Mouse (Mus musculus): Measurements from ENCODE around the gene Anapc5. TPM values are rescaled to one million over a fixed set of nuclear protein-coding genes. Genes with fewer than 3 reads are reported as not detected.
A peak's percentile ranks its signal among the peaks of the same experiment; 100 is the strongest.

The Anapc5 gene
- polyA plus RNA-seq, 1 experiment = 420 TPM

DNA sequence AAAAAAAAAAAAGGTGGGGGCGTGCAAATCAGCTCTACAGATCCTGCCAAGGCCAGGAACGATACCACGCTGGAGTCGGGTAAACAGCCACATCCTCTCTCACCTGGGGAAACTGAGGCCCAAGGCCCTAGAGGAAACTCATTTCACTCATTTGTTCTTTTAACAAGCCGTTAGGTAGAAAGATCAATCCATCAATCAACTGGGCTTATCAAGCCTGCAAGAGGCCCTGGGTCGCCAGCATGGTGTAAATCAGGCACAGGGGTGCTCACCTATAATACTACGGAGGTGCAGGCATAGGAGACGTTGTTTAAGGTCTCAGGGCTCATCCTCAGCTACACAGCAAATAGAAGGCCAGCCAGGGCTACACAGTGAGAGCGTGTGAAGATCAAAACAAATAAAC lies 49.7 kb downstream of the Anapc5 start:
- no peak overlapping the region for H3K27ac ChIP-seq (ENCODE audit: insufficient read depth, low read length)
- no peak overlapping the region for H3K4me3 ChIP-seq (ENCODE audit: insufficient read depth, low read length)
- peaks cover 8% of the 10 kb centered on the region; the same call in 1 of the 2 replicates for H3K4me1 ChIP-seq (ENCODE audit: control insufficient read depth, insufficient read depth, low read length)
- TF ChIP-seq CTCF (IDR thresholded peaks at IDR 0.05; ENCODE audit: extremely low read depth, insufficient read depth, low read length) (no peak), POLR2A (IDR thresholded peaks at IDR 0.05; ENCODE audit: extremely low read depth, insufficient read depth, low read length) (no peak)

DNA sequence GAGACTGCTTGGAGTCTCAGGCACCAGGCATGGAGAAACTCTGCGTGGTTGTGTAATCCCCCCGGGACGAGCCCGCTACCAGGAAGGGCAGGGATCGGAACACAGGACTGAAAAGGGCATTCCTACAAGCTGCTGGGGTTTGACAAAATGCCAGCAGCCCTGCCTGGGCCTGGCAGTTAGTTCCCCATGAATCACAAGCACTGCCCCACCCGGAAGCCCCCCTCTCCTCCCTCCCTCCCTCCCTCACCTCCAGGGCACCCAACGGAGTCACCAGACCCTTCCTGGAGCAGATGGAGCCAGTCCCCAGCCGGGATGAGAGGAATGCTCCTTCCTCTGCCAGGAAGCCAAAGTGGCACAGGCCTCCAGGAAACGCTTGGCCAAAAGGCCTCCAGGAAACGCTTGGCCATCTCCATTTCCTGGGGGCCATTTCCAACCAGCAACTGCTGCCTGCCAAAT lies 50.3 kb downstream of the Anapc5 start:
- no peak for TF ChIP-seq CTCF (IDR thresholded peaks at IDR 0.05; ENCODE audit: extremely low read depth, insufficient read depth, low read length)
- TF ChIP-seq POLR2A (IDR thresholded peaks at IDR 0.05; ENCODE audit: extremely low read depth, insufficient read depth, low read length) = no peak
- H3K4me1 ChIP-seq (ENCODE audit: control insufficient read depth, insufficient read depth, low read length) = peaks cover 8% of the 10 kb centered on the region; the same call in 1 of the 2 replicates
- H3K27ac ChIP-seq (ENCODE audit: insufficient read depth, low read length) = peak overlapping the region; percentile 15; the same call in 1 of the 2 replicates
- H3K4me3 ChIP-seq (ENCODE audit: insufficient read depth, low read length) = no peak overlapping the region

DNA sequence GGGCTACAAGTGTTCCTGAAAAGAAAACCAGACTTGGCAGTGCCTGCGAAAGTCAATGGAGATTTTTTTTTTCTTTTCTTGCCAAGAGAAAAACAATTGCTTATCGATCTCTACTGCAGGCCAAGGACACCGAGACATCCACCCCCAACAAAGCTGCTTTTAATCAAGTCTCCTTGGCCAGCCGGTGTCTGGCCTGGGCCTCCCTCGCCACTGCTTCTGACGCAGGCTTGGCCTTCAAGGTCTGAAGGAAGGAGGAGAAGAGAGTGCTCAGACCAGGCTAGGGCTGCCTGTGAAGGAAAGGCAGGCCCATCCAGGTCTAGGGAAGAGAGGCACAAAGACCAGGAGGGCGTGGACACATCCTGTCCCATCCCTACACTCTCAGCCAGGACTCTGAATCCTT lies 50.8 kb downstream of the Anapc5 start:
- peak overlapping the region; percentile 15; the same call in 1 of the 2 replicates for H3K27ac ChIP-seq (ENCODE audit: insufficient read depth, low read length)
- peaks cover 8% of the 10 kb centered on the region; the same call in 1 of the 2 replicates for H3K4me1 ChIP-seq (ENCODE audit: control insufficient read depth, insufficient read depth, low read length)
- TF ChIP-seq POLR2A (IDR thresholded peaks at IDR 0.05; ENCODE audit: extremely low read depth, insufficient read depth, low read length) = no peak
- no peak for TF ChIP-seq CTCF (IDR thresholded peaks at IDR 0.05; ENCODE audit: extremely low read depth, insufficient read depth, low read length)
- H3K4me3 ChIP-seq (ENCODE audit: insufficient read depth, low read length) = no peak overlapping the region

DNA sequence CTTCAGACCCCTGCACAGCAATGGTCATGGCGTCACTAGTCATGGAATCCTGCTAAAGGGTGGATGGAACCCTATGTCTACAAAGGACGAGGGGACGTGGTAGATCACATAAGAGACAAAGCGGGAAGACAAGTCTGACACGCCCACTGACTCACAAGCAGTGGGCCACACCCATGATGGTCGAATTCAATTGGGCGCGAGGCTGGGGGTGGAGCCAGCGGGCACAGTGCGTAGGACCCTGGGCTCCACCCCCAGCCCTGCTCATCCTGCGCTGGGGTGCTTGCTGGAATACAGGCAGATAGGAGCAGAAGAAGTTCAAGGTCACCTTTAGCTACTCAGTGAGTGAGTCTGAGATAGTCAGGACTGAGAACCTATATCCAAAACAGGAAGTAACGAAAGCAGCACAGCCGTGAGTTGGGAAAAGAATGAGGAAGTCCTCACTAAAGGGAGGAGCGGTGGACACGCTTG lies 52.0 kb downstream of the Anapc5 start:
- Histone ChIP-seq H3K4me1 (ENCODE audit: control insufficient read depth, insufficient read depth, low read length) (peaks cover 8% of the 10 kb centered on the region; the same call in 1 of the 2 replicates), H3K4me3 (ENCODE audit: insufficient read depth, low read length) (no peak overlapping the region), H3K27ac (ENCODE audit: insufficient read depth, low read length) (no peak overlapping the region)
- TF ChIP-seq CTCF (IDR thresholded peaks at IDR 0.05; ENCODE audit: extremely low read depth, insufficient read depth, low read length) (no peak), POLR2A (IDR thresholded peaks at IDR 0.05; ENCODE audit: extremely low read depth, insufficient read depth, low read length) (no peak)

DNA sequence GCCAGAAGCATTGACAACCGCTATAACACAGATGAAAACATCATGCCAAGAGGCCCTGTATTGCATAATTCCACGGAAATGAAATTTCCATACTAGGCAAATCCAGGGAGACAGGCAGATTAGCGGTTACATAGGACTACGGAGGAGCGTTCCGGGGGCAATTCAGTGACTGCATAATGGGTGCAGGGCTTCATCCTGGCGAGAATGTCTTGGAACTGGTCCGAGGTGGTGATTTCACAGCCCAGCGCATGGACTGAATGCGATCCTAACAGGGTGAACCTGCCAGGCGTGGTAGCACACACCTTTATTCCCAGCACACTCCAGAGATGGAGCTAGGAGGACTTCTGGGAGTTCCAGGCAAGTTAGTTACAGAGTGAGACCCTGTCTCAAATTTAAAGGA lies 53.9 kb downstream of the Anapc5 start:
- H3K4me1 ChIP-seq (ENCODE audit: control insufficient read depth, insufficient read depth, low read length) = peaks cover 6% of the 10 kb centered on the region; the same call in 1 of the 2 replicates
- no peak for TF ChIP-seq CTCF (IDR thresholded peaks at IDR 0.05; ENCODE audit: extremely low read depth, insufficient read depth, low read length)
- no peak for TF ChIP-seq POLR2A (IDR thresholded peaks at IDR 0.05; ENCODE audit: extremely low read depth, insufficient read depth, low read length)
- no peak overlapping the region for H3K4me3 ChIP-seq (ENCODE audit: insufficient read depth, low read length)
- H3K27ac ChIP-seq (ENCODE audit: insufficient read depth, low read length) = no peak overlapping the region

DNA sequence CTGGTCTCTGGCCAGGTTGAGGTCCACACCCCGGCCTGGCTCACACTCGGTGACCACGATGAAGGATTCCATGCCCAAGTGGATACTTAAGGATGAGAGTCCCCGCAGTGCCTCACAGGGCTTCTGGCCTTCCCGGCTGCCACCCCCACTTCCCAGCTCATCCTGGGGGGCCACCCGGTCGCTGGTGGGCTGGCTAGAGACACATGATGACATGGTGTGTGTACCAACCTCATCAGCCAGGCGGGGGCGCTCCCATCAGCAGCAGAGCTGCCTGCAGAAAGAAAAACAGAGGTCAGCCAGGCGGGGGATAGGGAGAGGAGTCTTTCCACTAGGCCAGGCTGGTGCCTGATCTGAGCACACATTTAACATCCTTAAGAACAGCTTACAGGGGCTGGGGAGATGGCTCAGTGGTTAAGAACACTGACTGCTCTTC lies 57.1 kb downstream of the Anapc5 start:
- Histone ChIP-seq H3K4me1 (ENCODE audit: control insufficient read depth, insufficient read depth, low read length) (no peaks in the 10 kb centered on the region), H3K4me3 (ENCODE audit: insufficient read depth, low read length) (no peak overlapping the region), H3K27ac (ENCODE audit: insufficient read depth, low read length) (no peak overlapping the region)
- no peak for TF ChIP-seq POLR2A (IDR thresholded peaks at IDR 0.05; ENCODE audit: extremely low read depth, insufficient read depth, low read length)
- peak; percentile 26; the same call in 1 of the 2 replicates for TF ChIP-seq CTCF (IDR thresholded peaks at IDR 0.05; ENCODE audit: extremely low read depth, insufficient read depth, low read length)

DNA sequence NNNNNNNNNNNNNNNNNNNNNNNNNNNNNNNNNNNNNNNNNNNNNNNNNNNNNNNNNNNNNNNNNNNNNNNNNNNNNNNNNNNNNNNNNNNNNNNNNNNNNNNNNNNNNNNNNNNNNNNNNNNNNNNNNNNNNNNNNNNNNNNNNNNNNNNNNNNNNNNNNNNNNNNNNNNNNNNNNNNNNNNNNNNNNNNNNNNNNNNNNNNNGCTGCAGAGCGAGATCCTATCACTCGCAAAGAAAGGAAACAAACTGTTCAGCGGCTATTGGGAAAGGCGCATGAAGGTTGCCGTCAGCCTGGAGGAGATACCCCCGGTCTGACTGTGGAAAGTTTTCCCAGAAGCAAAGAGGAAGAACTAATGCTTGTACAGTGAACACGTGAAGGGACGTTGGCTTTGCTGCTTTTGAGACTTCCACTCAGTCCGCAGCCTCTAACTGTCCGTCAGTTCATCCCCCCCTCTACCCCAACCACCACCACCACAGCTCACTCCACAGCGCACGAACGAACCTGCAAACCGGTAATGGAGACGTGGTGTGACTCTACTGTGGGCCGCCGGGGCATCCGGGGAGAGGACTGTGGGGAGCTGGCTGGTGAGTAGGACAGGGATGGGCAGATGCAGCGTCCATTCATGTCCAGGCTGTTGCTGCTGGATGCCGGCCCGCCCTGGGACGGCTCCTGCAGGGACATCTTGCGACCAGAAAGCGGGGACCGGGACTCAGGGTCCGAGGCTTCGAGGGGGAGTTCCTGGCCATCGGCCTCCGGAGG lies 57.7 kb downstream of the Anapc5 start:
- Histone ChIP-seq H3K4me3 (ENCODE audit: insufficient read depth, low read length) (no peak overlapping the region), H3K27ac (ENCODE audit: insufficient read depth, low read length) (no peak overlapping the region), H3K4me1 (ENCODE audit: control insufficient read depth, insufficient read depth, low read length) (no peaks in the 10 kb centered on the region)
- TF ChIP-seq CTCF (IDR thresholded peaks at IDR 0.05; ENCODE audit: extremely low read depth, insufficient read depth, low read length) (no peak), POLR2A (IDR thresholded peaks at IDR 0.05; ENCODE audit: extremely low read depth, insufficient read depth, low read length) (no peak)

DNA sequence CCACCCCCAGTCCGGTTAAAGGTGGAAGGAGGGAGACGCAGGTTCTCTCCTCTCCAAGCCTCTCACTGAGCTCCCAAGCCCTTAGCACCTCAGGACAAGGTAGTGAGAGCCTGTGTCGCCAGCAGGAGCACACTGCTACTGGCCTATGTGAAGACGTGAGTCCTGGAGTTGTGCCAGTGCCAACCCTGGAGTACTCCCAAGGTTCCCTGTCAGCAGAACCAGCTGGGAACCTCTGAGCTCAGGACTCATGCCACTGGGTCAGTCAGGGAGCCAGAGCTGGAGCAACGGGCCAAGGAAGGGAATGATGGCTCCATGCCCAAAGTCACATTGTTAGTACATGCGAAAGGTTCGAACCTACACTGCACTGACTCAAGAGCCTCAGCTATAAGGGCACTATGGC lies 64.5 kb downstream of the Anapc5 start:
- Histone ChIP-seq H3K4me3 (ENCODE audit: insufficient read depth, low read length) (no peak overlapping the region), H3K4me1 (ENCODE audit: control insufficient read depth, insufficient read depth, low read length) (no peaks in the 10 kb centered on the region), H3K27ac (ENCODE audit: insufficient read depth, low read length) (no peak overlapping the region)
- no peak for TF ChIP-seq CTCF (IDR thresholded peaks at IDR 0.05; ENCODE audit: extremely low read depth, insufficient read depth, low read length)
- no peak for TF ChIP-seq POLR2A (IDR thresholded peaks at IDR 0.05; ENCODE audit: extremely low read depth, insufficient read depth, low read length)

DNA sequence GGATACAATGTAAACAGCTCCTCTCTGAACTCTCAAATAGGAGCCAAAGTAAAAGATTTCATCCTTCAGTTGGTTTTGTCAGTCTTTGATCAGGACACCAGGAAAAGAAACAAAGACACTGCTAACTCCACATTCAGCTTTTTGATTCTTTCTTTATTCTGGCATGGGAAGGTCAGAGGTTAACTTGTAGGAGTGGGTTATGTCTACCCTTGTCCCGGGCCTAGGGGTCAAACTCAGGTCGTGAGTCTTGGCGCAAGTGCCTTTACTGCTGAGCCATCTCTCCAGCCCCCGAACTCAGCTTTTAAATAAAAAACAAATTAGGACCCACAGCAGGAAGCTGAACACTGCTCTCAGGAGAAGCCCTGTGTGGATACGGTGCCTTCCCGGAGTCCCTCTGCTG lies 65.0 kb downstream of the Anapc5 start:
- TF ChIP-seq CTCF (IDR thresholded peaks at IDR 0.05; ENCODE audit: extremely low read depth, insufficient read depth, low read length) (no peak), POLR2A (IDR thresholded peaks at IDR 0.05; ENCODE audit: extremely low read depth, insufficient read depth, low read length) (no peak)
- H3K4me1 ChIP-seq (ENCODE audit: control insufficient read depth, insufficient read depth, low read length) = no peaks in the 10 kb centered on the region
- H3K27ac ChIP-seq (ENCODE audit: insufficient read depth, low read length) = no peak overlapping the region
- H3K4me3 ChIP-seq (ENCODE audit: insufficient read depth, low read length) = no peak overlapping the region

DNA sequence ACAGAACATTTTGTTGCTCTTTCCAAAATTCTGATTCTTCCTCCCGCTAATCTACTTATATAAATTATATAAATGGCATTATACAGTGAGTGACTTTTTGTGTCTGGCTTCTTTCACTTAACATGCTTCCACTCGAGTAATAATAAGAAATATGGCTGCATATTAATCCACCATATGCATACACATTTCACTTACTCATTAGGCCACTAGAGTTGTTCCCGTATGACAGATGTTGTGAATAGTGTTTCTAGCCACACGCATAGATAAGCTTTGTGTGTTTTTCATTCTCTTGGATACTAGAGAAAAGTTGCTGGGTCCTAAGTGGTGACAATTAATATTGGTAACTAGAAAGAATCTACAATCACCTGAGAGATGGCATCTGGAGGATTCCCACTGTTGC lies 65.5 kb downstream of the Anapc5 start:
- TF ChIP-seq POLR2A (IDR thresholded peaks at IDR 0.05; ENCODE audit: extremely low read depth, insufficient read depth, low read length) (no peak), CTCF (IDR thresholded peaks at IDR 0.05; ENCODE audit: extremely low read depth, insufficient read depth, low read length) (no peak)
- Histone ChIP-seq H3K27ac (ENCODE audit: insufficient read depth, low read length) (no peak overlapping the region), H3K4me3 (ENCODE audit: insufficient read depth, low read length) (no peak overlapping the region), H3K4me1 (ENCODE audit: control insufficient read depth, insufficient read depth, low read length) (no peaks in the 10 kb centered on the region)
